Mouse (Mus musculus) E14TG2a.4 (cell line): ENCODE data around the gene Dcun1d3.

Experiments
- H3K27me3 ChIP-seq: 2 replicates; pipeline ENCODE4 v1.6.1; 2014; ENCODE audit warnings: low read length, control low read depth; ENCODE audit not compliant: insufficient read depth
- H3K36me3 ChIP-seq: 2 replicates; pipeline ENCODE4 v1.6.1; 2014; ENCODE audit warnings: low read length, control low read depth; ENCODE audit not compliant: insufficient read depth
- H3K4me1 ChIP-seq: replicated peaks from 2 replicates; pipeline ENCODE4 v1.6.1; 2014; ENCODE audit warnings: low read depth, low read length, control low read depth
- H3K4me3 ChIP-seq: replicated peaks from 2 replicates; pipeline ENCODE4 v1.5.1; 2014; ENCODE audit warnings: mild to moderate bottlenecking, low read length
- H3K9me3 ChIP-seq: 2 replicates; pipeline ENCODE4 v1.6.1; 2014; ENCODE audit warnings: low read length, control low read depth
- CTCF ChIP-seq: conservative IDR thresholded peaks from 2 replicates; pipeline ENCODE4 v1.5.1; 2014; ENCODE audit warnings: low read length
- NANOG ChIP-seq: IDR thresholded peaks from 2 replicates; pipeline ENCODE4 v1.6.1; 2014; ENCODE audit warnings: borderline replicate concordance, low read length, mixed read lengths
- POU5F1 ChIP-seq: IDR thresholded peaks from 2 replicates; pipeline ENCODE4 v1.6.1; 2014; ENCODE audit warnings: low read length, borderline replicate concordance

The Dcun1d3 gene

GRCm38 (mm10) chr7:119852494-119852893 lies 43.6 kb downstream of the Dcun1d3 start:
- Histone ChIP-seq H3K27me3 (no peaks in the 10 kb centered on the region), H3K36me3 (peaks cover 70% of the 10 kb centered on the region), H3K4me1 (peaks cover 59% of the 10 kb centered on the region), H3K4me3 (no peak overlapping the region), H3K9me3 (no peaks in the 10 kb centered on the region)
- TF ChIP-seq NANOG (no peak), CTCF (no peak), POU5F1 (no peak)

- H3K27me3 ChIP-seq: no peaks in the 10 kb centered on the region
- H3K4me1 ChIP-seq: peaks cover 42% of the 10 kb centered on the region
- no peaks in the 10 kb centered on the region for H3K9me3 ChIP-seq
- H3K4me3 ChIP-seq: no peak overlapping the region
- TF ChIP-seq POU5F1 (no peak), NANOG (no peak), CTCF (no peak)
- peaks cover 62% of the 10 kb centered on the region for H3K36me3 ChIP-seq
Measured at GRCm38 (mm10) chr7:119850737-119851136, 45.4 kb downstream of the Dcun1d3 start.

- H3K9me3 ChIP-seq: no peaks in the 10 kb centered on the region
- peaks cover 58% of the 10 kb centered on the region for H3K36me3 ChIP-seq
- peak; percentile 88 for TF ChIP-seq CTCF
- TF ChIP-seq POU5F1: no peak
- no peak for TF ChIP-seq NANOG
- peaks cover 29% of the 10 kb centered on the region for H3K4me1 ChIP-seq
- H3K4me3 ChIP-seq: no peak overlapping the region
- H3K27me3 ChIP-seq: no peaks in the 10 kb centered on the region
Measured at GRCm38 (mm10) chr7:119849096-119849495, 47.0 kb downstream of the Dcun1d3 start.

- H3K9me3 ChIP-seq: no peaks in the 10 kb centered on the region
- H3K36me3 ChIP-seq: peaks cover 46% of the 10 kb centered on the region
- H3K4me3 ChIP-seq: no peak overlapping the region
- H3K4me1 ChIP-seq: peaks cover 13% of the 10 kb centered on the region
- no peaks in the 10 kb centered on the region for H3K27me3 ChIP-seq
- TF ChIP-seq POU5F1 (no peak), NANOG (no peak), CTCF (no peak)
Measured at GRCm38 (mm10) chr7:119847396-119847795, 48.7 kb downstream of the Dcun1d3 start.

- 0 out of 2 replicates have a peak, but pooled peaks cover 1% of the 10 kb centered on the region for H3K4me1 ChIP-seq
- no peak overlapping the region for H3K4me3 ChIP-seq
- no peak for TF ChIP-seq NANOG
- TF ChIP-seq POU5F1: no peak
- TF ChIP-seq CTCF: no peak
Measured at GRCm38 (mm10) chr7:119845541-119845940, 50.6 kb downstream of the Dcun1d3 start.

GRCm38 (mm10) chr7:119841820-119842449 lies 54.2 kb downstream of the Dcun1d3 start:
- TF ChIP-seq NANOG: no peak
- no peak for TF ChIP-seq CTCF
- TF ChIP-seq POU5F1: no peak
- no peaks in the 10 kb centered on the region for H3K4me1 ChIP-seq
- no peaks in the 10 kb centered on the region for H3K9me3 ChIP-seq

More at GRCm38 (mm10) chr7:119845541-119845940, 50.6 kb downstream of the Dcun1d3 start:
- H3K36me3 ChIP-seq: peaks cover 34% of the 10 kb centered on the region
- no peaks in the 10 kb centered on the region for H3K9me3 ChIP-seq
- no peaks in the 10 kb centered on the region for H3K27me3 ChIP-seq

GRCm38 (mm10) chr7:119835996-119836777 lies 59.9 kb downstream of the Dcun1d3 start:
- Histone ChIP-seq H3K36me3 (peaks cover 10% of the 10 kb centered on the region; the same call in 1 of the 2 replicates), H3K4me3 (no peak overlapping the region), H3K9me3 (no peaks in the 10 kb centered on the region), H3K27me3 (no peaks in the 10 kb centered on the region), H3K4me1 (no peaks in the 10 kb centered on the region)
- TF ChIP-seq POU5F1 (no peak), NANOG (no peak), CTCF (no peak)

More at GRCm38 (mm10) chr7:119841820-119842449, 54.2 kb downstream of the Dcun1d3 start:
- H3K36me3 ChIP-seq: peaks cover 17% of the 10 kb centered on the region; the same call in 1 of the 2 replicates
- no peak overlapping the region for H3K4me3 ChIP-seq
- H3K27me3 ChIP-seq: no peaks in the 10 kb centered on the region

GRCm38 (mm10) chr7:119835371-119835770 lies 60.7 kb downstream of the Dcun1d3 start:
- H3K27me3 ChIP-seq: no peaks in the 10 kb centered on the region
- H3K4me3 ChIP-seq: no peak overlapping the region
- no peaks in the 10 kb centered on the region for H3K9me3 ChIP-seq
- no peaks in the 10 kb centered on the region for H3K4me1 ChIP-seq
- peaks cover 10% of the 10 kb centered on the region; the same call in 1 of the 2 replicates for H3K36me3 ChIP-seq
- no peak for TF ChIP-seq CTCF
- TF ChIP-seq NANOG: no peak
- no peak for TF ChIP-seq POU5F1
